Mouse (Mus musculus) forebrain, embryonic 11.5 days (tissue): ENCODE measurements around the gene Lipo3. TPM values are rescaled to one million over a fixed set of nuclear protein-coding genes. Genes with fewer than 3 reads are reported as not detected.
"Not testable (repeated sequence)": the region's sequence is repeated elsewhere in the genome, so short reads cannot be mapped to it uniquely, and the experiment has no call there.

ENCODE experiments used
- ATAC-seq: fragments of 200-750 bp; cut with Nextera tagmentation; replicated peaks from 2 replicates; pipeline ENCODE4 v1.8.0; 2017; ENCODE audit warnings: moderate TSS enrichment; ENCODE audit not compliant: low FRiP score
- DNase-seq: peaks from one replicate; pipeline ENCODE4 v3.0.0-alpha.2; 2017; ENCODE audit warnings: low spot score
- H3K27ac ChIP-seq: fragments of 300-500 bp; sonication (generic); 2 replicates; pipeline ENCODE4 v1.5.1; 2014; ENCODE audit warnings: low read depth, low read length
- H3K27me3 ChIP-seq: fragments of 300-500 bp; sonication (generic); 2 replicates; pipeline ENCODE4 v1.6.1; 2014; ENCODE audit warnings: mild to moderate bottlenecking, low read length, mixed read lengths; ENCODE audit not compliant: control insufficient read depth, insufficient read depth
- H3K36me3 ChIP-seq: fragments of 300-500 bp; sonication (generic); 2 replicates; pipeline ENCODE4 v1.6.1; 2014; ENCODE audit warnings: mild to moderate bottlenecking, low read length, moderate library complexity, mixed read lengths; ENCODE audit not compliant: control insufficient read depth, insufficient read depth
- H3K4me1 ChIP-seq: fragments of 300-500 bp; sonication (generic); replicated peaks from 2 replicates; pipeline ENCODE4 v1.6.1; 2014; ENCODE audit warnings: low read length, mixed read lengths; ENCODE audit not compliant: control insufficient read depth, insufficient read depth
- H3K4me2 ChIP-seq: fragments of 300-500 bp; sonication (generic); 2 replicates; pipeline ENCODE4 v1.6.1; 2014; ENCODE audit warnings: low read depth, mild to moderate bottlenecking, low read length, moderate library complexity, mixed read lengths; ENCODE audit not compliant: severe bottlenecking
- H3K4me3 ChIP-seq: fragments of 300-500 bp; sonication (generic); 2 replicates; pipeline ENCODE4 v1.5.1; 2014; ENCODE audit warnings: low read depth, low read length
- H3K9ac ChIP-seq: fragments of 300-500 bp; sonication (generic); 2 replicates; pipeline ENCODE4 v1.6.1; 2014; ENCODE audit warnings: low read length
- H3K9me3 ChIP-seq: fragments of 300-500 bp; sonication (generic); 2 replicates; pipeline ENCODE4 v1.6.1; 2016; ENCODE audit warnings: low read length, mixed read lengths; ENCODE audit not compliant: control insufficient read depth
- WGBS: fragments of 180-500 bp; shearing (Covaris S2); extraction: QIAGEN DNeasy Blood & Tissue Kit; methylation state at CpG from one replicate; pipeline ENCODE4 v1.1.7; 2014; 5-methylcytosine and 5-hydroxymethylcytosine counted together
- polyA plus RNA-seq: library from polyadenylated mRNA; unstranded; fragments of >200 nt; fragmentation: Nextera tagmentation; extraction: Ambion mirVana; gene quantifications from 2 replicates; pipeline ENCODE4 v1.2.1, GENCODE M21; 2014

Lipo3 gene
- 9.9 and 10.7 TPM in 2 replicates for polyA plus RNA-seq

DNA sequence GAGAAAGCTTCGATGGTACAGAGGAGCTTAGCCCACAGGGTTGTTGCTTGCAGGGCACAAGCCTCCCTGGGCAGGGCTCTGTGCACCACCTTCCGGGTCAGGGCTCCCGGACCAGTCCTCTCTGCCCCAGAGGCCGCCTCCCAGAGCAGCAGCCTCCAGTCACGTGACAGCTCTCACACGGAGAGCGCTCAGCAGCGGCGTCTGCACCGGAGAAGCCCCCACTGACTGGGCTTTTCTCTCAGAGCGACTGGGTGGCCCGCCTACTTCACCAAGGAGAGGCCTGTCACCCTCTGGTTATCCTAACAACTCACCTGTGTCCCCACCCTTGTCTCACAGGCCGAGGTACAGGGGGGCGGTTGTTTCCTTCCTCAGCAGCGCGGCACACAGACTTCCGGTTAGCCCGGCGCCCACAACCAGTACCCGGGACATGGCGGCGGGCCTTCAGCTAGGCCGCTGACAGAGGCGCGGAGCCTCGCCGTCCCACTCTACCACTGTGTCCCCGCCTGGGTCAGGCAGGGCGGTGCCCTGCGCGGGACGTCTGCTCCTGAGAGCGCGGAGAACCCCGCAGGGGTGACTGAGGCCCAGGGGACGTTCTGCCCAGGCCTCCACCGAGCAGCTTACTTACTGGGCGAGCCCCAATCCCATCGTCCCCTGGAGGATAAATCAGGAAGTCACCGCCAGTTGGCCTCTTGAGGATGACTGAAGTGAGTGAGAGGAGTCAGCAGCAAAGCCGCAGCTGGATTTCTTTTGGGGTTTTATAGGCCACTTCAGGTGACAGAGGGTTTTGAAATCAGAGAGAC lies at the start of gene Lipo3:
Gene Lipo3, minus strand, starts transcription at position 665 of the 800 bp plus-strand sequence.
- 36% methylated on average over 12 of the region's 41 CpGs for WGBS
- H3K36me3 ChIP-seq, H3K4me2 ChIP-seq: not testable (repeated sequence)

GRCm38 (mm10) chr19:33787359-33787758 lies 25.6 kb upstream of the Lipo3 start, which contains the start of gene Lipo1:
Lipo1 (minus strand) TSS chr19:33787459.
- not testable (repeated sequence) for H3K27ac ChIP-seq, H3K36me3 ChIP-seq, ATAC-seq, H3K9me3 ChIP-seq, DNase-seq, H3K9ac ChIP-seq, H3K27me3 ChIP-seq, H3K4me3 ChIP-seq, H3K4me2 ChIP-seq, H3K4me1 ChIP-seq

More for the DNA sequence above, at the start of gene Lipo3:
- peak; percentile 94 for ATAC-seq
- H3K9ac ChIP-seq, H3K4me3 ChIP-seq, H3K4me1 ChIP-seq, H3K27ac ChIP-seq, H3K9me3 ChIP-seq, H3K27me3 ChIP-seq: not testable (repeated sequence)
- DNase-seq = peak; percentile 53

DNA sequence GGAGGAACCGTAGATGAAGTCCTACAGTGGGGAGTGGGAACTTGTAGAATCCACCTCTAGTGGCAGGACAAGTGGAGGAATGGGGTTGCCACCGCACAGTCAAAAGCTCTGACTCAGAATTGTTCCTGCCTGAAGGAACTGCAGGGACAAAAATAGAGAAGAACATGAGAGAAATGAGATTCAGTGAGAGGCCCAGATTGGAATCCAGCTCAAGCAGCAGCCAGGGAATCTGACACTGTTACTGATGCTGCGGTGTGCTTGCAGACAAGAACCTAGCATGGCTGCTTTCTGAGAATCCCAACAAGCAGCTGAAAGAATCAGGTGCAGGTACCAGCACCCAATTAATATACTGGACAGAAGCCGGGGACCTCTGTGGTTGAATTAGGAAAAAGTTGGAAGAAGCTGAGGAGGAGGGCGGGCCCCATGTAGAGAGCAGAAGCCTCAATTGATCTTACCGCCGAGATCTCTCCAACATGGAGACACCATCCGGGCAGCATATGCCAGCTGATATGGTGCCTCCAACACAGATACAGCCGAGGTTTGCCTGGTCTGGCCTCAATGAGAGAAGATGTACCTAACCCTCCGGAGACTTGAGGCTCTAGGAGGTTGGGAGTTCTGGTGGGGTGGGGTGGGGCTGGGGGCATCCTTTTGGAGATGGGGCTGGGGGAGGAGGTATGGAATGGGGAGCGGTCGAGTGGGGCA lies 25.0 kb upstream of the Lipo3 start:
- H3K4me3 ChIP-seq = no peak overlapping the region
- H3K9me3 ChIP-seq = no peaks in the 10 kb centered on the region
- no peaks in the 10 kb centered on the region for H3K36me3 ChIP-seq
- no peaks in the 10 kb centered on the region for H3K4me1 ChIP-seq
- no peaks in the 10 kb centered on the region for H3K27me3 ChIP-seq
- no peak overlapping the region for H3K4me2 ChIP-seq
- DNase-seq (no peak), ATAC-seq (no peak)
- H3K9ac ChIP-seq = no peak overlapping the region
- H3K27ac ChIP-seq = no peak overlapping the region
- 92% methylated on average over 12 of the region's 12 CpGs for WGBS

GRCm38 (mm10) chr19:33751259-33751658 lies 10.5 kb downstream of the Lipo3 start, which contains the start of gene Lipo2:
Lipo2 (minus strand) TSS chr19:33751359.
- not testable (repeated sequence) for H3K4me1 ChIP-seq, H3K4me3 ChIP-seq, ATAC-seq, H3K36me3 ChIP-seq, H3K27ac ChIP-seq, H3K9ac ChIP-seq, H3K9me3 ChIP-seq, H3K4me2 ChIP-seq, DNase-seq, H3K27me3 ChIP-seq
- WGBS = 98% methylated on average over 1 of the region's 1 CpGs

DNA sequence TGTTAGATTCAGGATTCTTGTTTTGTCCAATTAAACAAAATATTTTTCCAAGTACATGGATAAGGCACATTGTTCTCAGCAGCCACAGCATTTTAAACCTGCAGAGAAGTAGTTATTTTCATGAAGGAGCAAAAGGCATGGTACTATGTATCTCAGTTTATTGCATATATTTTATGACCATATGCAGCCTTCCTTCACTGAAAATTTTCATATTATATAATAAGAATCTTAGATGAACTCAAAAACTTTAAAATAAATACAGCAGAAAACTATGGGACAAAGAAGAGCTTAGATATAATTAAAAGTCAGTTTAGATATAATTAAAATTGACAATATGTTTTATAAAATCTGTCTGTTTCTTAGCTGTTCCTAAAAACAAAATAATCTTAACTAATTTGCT lies 136.6 kb downstream of the Lipo3 start, which contains the start of gene Gm8978:
Gene Gm8978, minus strand, starts transcription at position 101 of the 400 bp plus-strand sequence.
- not testable (repeated sequence) for H3K36me3 ChIP-seq, ATAC-seq, H3K27ac ChIP-seq, DNase-seq, H3K4me1 ChIP-seq, H3K4me3 ChIP-seq, H3K9ac ChIP-seq, H3K4me2 ChIP-seq, H3K27me3 ChIP-seq, H3K9me3 ChIP-seq

- Histone ChIP-seq H3K4me3 (peak overlapping the region; percentile 23; the same call in 1 of the 2 replicates), H3K4me2 (peak overlapping the region; percentile 40), H3K9ac (peak overlapping the region; percentile 48)
- not testable (repeated sequence) for H3K4me1 ChIP-seq, H3K27ac ChIP-seq, H3K9me3 ChIP-seq, H3K27me3 ChIP-seq, H3K36me3 ChIP-seq
- DNase-seq (peak; percentile 83), ATAC-seq (peak; percentile 99)
- 8% methylated on average over 9 of the region's 38 CpGs for WGBS
Observed at GRCm38 (mm10) chr19:33589626-33590302, 172.0 kb downstream of the Lipo3 start.

DNA sequence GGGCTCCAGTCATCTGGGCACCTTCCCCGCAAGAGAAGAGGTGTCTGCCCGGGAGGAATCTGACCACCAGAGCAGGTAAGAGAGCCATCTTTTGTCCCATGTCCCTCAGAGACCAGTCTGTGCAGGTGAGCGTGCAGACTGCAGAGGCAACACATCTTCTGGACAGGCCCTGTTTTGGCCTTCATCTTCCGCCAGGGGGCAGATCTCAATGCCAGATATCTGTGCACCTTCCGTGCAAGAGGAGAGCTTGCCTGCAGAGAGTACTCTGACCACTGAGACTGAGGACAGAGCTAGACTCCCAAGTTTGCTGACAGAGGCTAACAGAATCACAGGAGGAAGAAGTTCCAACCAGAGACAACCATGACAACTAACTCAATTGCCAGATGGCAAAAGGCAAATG lies 193.2 kb downstream of the Lipo3 start:
- H3K4me3 ChIP-seq, H3K36me3 ChIP-seq, H3K27me3 ChIP-seq, DNase-seq, H3K9me3 ChIP-seq, H3K4me1 ChIP-seq, H3K27ac ChIP-seq, H3K9ac ChIP-seq, H3K4me2 ChIP-seq, ATAC-seq: not testable (repeated sequence)
- 86% methylated on average over 5 of the region's 5 CpGs for WGBS

DNA sequence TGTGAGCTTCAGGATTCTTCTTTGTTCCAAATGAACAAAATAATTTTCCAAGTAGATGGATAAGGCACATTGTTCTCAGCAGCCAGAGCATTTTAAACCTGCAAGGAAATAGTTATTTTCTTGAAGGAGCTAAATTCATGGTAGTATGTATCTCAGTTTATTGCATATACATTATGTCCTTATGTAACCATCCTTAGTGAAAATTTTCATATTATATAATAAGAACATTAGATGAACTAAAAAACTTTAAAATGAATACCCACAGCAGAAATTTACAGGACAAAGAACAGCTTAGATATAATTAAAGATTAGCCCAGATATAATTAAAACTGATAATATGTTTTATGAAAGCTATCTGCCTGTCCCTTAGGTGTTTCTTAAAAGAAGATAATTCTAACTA lies 244.1 kb downstream of the Lipo3 start, which contains the start of gene Lipo4:
Gene Lipo4, minus strand, starts transcription at position 101 of the 400 bp plus-strand sequence.
- Histone ChIP-seq H3K4me2 (no peak within 1 kb of the TSS), H3K36me3 (no peaks in the 10 kb centered on the region), H3K27ac (no peak within 1 kb of the TSS), H3K27me3 (no peaks in the 10 kb centered on the region), H3K4me3 (no peak within 1 kb of the TSS), H3K4me1 (no peaks in the 10 kb centered on the region), H3K9me3 (no peaks in the 10 kb centered on the region), H3K9ac (no peak within 1 kb of the TSS)
- DNase-seq = no peak
- no peak for ATAC-seq
